Mouse (Mus musculus): ENCODE measurements around the gene Stpg4. TPM values are rescaled to one million over a fixed set of nuclear protein-coding genes. Genes with fewer than 3 reads are reported as not detected.
A peak's percentile ranks its signal among the peaks of the same experiment; 100 is the strongest.

Gene Stpg4
- polyA plus RNA-seq, 1 experiment = not detected

- TF ChIP-seq CTCF (IDR thresholded peaks at IDR 0.05; ENCODE audit: insufficient read depth, low read depth, low read length) (no peak), POLR2A (IDR thresholded peaks at IDR 0.05; ENCODE audit: insufficient read depth, low read depth, low read length) (no peak)
- Histone ChIP-seq H3K4me1 (ENCODE audit: control insufficient read depth, insufficient read depth, low read length) (peaks cover 52% of the 10 kb centered on the region), H3K4me3 (ENCODE audit: insufficient read depth, low read depth, low read length) (no peak overlapping the region), H3K27ac (ENCODE audit: insufficient read depth, low read depth, low read length) (no peak overlapping the region)
- WGBS = 54% methylated on average over 16 of the region's 16 CpGs
These were observed 75.2 kb downstream of the Stpg4 start for GRCm38 (mm10) chr17:87352106-87352897.

GRCm38 (mm10) chr17:87351241-87352105 lies 76.1 kb downstream of the Stpg4 start:
- Histone ChIP-seq H3K4me1 (ENCODE audit: control insufficient read depth, insufficient read depth, low read length) (peaks cover 45% of the 10 kb centered on the region), H3K4me3 (ENCODE audit: insufficient read depth, low read depth, low read length) (no peak overlapping the region), H3K27ac (ENCODE audit: insufficient read depth, low read depth, low read length) (0 out of 2 replicates have a peak overlapping the region, but pooled peaks have one; percentile 12)
- TF ChIP-seq CTCF (IDR thresholded peaks at IDR 0.05; ENCODE audit: insufficient read depth, low read depth, low read length) (no peak), POLR2A (IDR thresholded peaks at IDR 0.05; ENCODE audit: insufficient read depth, low read depth, low read length) (no peak)
- 41% methylated on average over 20 of the region's 20 CpGs for whole genome bisulfite sequencing

- WGBS = 82% methylated on average over 13 of the region's 13 CpGs
These were observed 76.9 kb downstream of the Stpg4 start for GRCm38 (mm10) chr17:87350471-87351240.

GRCm38 (mm10) chr17:87349575-87349974 lies 78.0 kb downstream of the Stpg4 start:
- Histone ChIP-seq H3K27ac (ENCODE audit: insufficient read depth, low read depth, low read length) (no peak overlapping the region), H3K4me1 (ENCODE audit: control insufficient read depth, insufficient read depth, low read length) (peaks cover 43% of the 10 kb centered on the region), H3K4me3 (ENCODE audit: insufficient read depth, low read depth, low read length) (no peak overlapping the region)
- TF ChIP-seq POLR2A (IDR thresholded peaks at IDR 0.05; ENCODE audit: insufficient read depth, low read depth, low read length) (no peak), CTCF (IDR thresholded peaks at IDR 0.05; ENCODE audit: insufficient read depth, low read depth, low read length) (no peak)
- WGBS = 97% methylated on average over 9 of the region's 9 CpGs

More at GRCm38 (mm10) chr17:87350471-87351240, 76.9 kb downstream of the Stpg4 start:
- Histone ChIP-seq H3K4me1 (ENCODE audit: control insufficient read depth, insufficient read depth, low read length) (peaks cover 40% of the 10 kb centered on the region), H3K4me3 (ENCODE audit: insufficient read depth, low read depth, low read length) (no peak overlapping the region), H3K27ac (ENCODE audit: insufficient read depth, low read depth, low read length) (no peak overlapping the region)
- TF ChIP-seq POLR2A (IDR thresholded peaks at IDR 0.05; ENCODE audit: insufficient read depth, low read depth, low read length) = no peak
- no peak for TF ChIP-seq CTCF (IDR thresholded peaks at IDR 0.05; ENCODE audit: insufficient read depth, low read depth, low read length)

GRCm38 (mm10) chr17:87349069-87349468 lies 78.5 kb downstream of the Stpg4 start:
- 45% methylated on average over 9 of the region's 9 CpGs for WGBS
- no peak for TF ChIP-seq CTCF (IDR thresholded peaks at IDR 0.05; ENCODE audit: insufficient read depth, low read depth, low read length)
- TF ChIP-seq POLR2A (IDR thresholded peaks at IDR 0.05; ENCODE audit: insufficient read depth, low read depth, low read length) = no peak

GRCm38 (mm10) chr17:87348353-87348752 lies 79.2 kb downstream of the Stpg4 start:
- WGBS = 60% methylated on average over 9 of the region's 9 CpGs
- Histone ChIP-seq H3K27ac (ENCODE audit: insufficient read depth, low read depth, low read length) (no peak overlapping the region), H3K4me3 (ENCODE audit: insufficient read depth, low read depth, low read length) (no peak overlapping the region), H3K4me1 (ENCODE audit: control insufficient read depth, insufficient read depth, low read length) (peaks cover 39% of the 10 kb centered on the region)
- TF ChIP-seq POLR2A (IDR thresholded peaks at IDR 0.05; ENCODE audit: insufficient read depth, low read depth, low read length) (no peak), CTCF (IDR thresholded peaks at IDR 0.05; ENCODE audit: insufficient read depth, low read depth, low read length) (no peak)

More at GRCm38 (mm10) chr17:87349069-87349468, 78.5 kb downstream of the Stpg4 start:
- peaks cover 45% of the 10 kb centered on the region for H3K4me1 ChIP-seq (ENCODE audit: control insufficient read depth, insufficient read depth, low read length)
- no peak overlapping the region for H3K27ac ChIP-seq (ENCODE audit: insufficient read depth, low read depth, low read length)
- no peak overlapping the region for H3K4me3 ChIP-seq (ENCODE audit: insufficient read depth, low read depth, low read length)

GRCm38 (mm10) chr17:87345252-87345593 lies 82.3 kb downstream of the Stpg4 start:
- Histone ChIP-seq H3K4me3 (ENCODE audit: insufficient read depth, low read depth, low read length) (no peak overlapping the region), H3K4me1 (ENCODE audit: control insufficient read depth, insufficient read depth, low read length) (peaks cover 14% of the 10 kb centered on the region), H3K27ac (ENCODE audit: insufficient read depth, low read depth, low read length) (no peak overlapping the region)
- 83% methylated on average over 4 of the region's 4 CpGs for WGBS
- TF ChIP-seq CTCF (IDR thresholded peaks at IDR 0.05; ENCODE audit: insufficient read depth, low read depth, low read length) (no peak), POLR2A (IDR thresholded peaks at IDR 0.05; ENCODE audit: insufficient read depth, low read depth, low read length) (no peak)

GRCm38 (mm10) chr17:87344441-87345251 lies 82.9 kb downstream of the Stpg4 start:
- whole genome bisulfite sequencing = 81% methylated on average over 18 of the region's 18 CpGs
- no peak overlapping the region for H3K27ac ChIP-seq (ENCODE audit: insufficient read depth, low read depth, low read length)
- TF ChIP-seq CTCF (IDR thresholded peaks at IDR 0.05; ENCODE audit: insufficient read depth, low read depth, low read length) (no peak), POLR2A (IDR thresholded peaks at IDR 0.05; ENCODE audit: insufficient read depth, low read depth, low read length) (no peak)
- H3K4me3 ChIP-seq (ENCODE audit: insufficient read depth, low read depth, low read length) = no peak overlapping the region
- peaks cover 13% of the 10 kb centered on the region for H3K4me1 ChIP-seq (ENCODE audit: control insufficient read depth, insufficient read depth, low read length)
